Mouse (Mus musculus) adrenal gland, postnatal 10 days (tissue): ENCODE data around the gene 1190002N15Rik. TPM values are rescaled to one million over a fixed set of nuclear protein-coding genes. Genes with fewer than 3 reads are reported as not detected.

Experiments
- DNase-seq: peaks from one replicate; pipeline ENCODE4 v3.0.0; 2021; ENCODE audit warnings: mixed read lengths
- long read RNA-seq, 2 experiments: library from polyadenylated mRNA; stranded (forward); transcript quantifications; one replicate each; pipeline ENCODE4 v2.0.0; 2021
- total RNA-seq, 2 experiments: library from RNA; stranded (reverse); gene quantifications; 2 replicates each; pipeline ENCODE4 v1.2.3; 2021

1190002N15Rik gene
- total RNA-seq, result 10 to 100 TPM; 24.8 to 24.9 TPM
- long read RNA-seq, experiment 1, partial matches to known transcripts, result 0 of 5 reads
- long read RNA-seq, experiment 1, other reads (novel, unspliced or antisense), result 1 of 5 reads
- long read RNA-seq, experiment 2, partial matches to known transcripts, result 0 of 5 reads
- long read RNA-seq, experiment 2, other reads (novel, unspliced or antisense), result 1 of 5 reads

GRCm38 (mm10) chr9:94537970-94538822 lies at the start of gene 1190002N15Rik:
Gene 1190002N15Rik, minus strand, starts transcription at chr9:94538081.
- peak; percentile 97 for DNase-seq

GRCm38 (mm10) chr9:94582309-94582708 lies 44.4 kb upstream of the 1190002N15Rik start:
- DNase-seq, result no peak

- no peak for DNase-seq
Observed at GRCm38 (mm10) chr9:94581661-94582060, 43.8 kb upstream of the 1190002N15Rik start.

GRCm38 (mm10) chr9:94580071-94580737 lies 42.3 kb upstream of the 1190002N15Rik start:
- DNase-seq, result no peak

DNA sequence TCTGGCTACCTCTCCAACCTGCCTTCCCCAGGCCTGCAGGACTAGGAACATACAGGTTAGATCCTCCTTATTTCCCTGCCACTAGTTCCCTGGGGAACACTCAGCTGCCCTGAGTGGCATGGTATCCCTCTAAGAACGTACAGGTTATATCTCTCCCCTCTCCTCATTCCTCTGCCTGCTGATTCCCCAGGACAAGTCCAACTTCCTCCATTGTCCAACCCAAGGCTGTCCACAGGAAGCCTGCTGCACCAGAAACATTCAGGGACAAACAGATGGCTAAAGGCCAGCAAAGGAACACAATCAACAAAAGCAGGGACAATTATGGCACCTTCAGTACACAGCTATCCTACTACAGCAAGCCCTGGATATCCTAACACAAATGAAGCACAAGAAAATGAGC lies 33.9 kb upstream of the 1190002N15Rik start:
- no peak for DNase-seq

- no peak for DNase-seq
Observed at GRCm38 (mm10) chr9:94568386-94568785, 30.5 kb upstream of the 1190002N15Rik start.

- DNase-seq, result no peak
Observed at GRCm38 (mm10) chr9:94567722-94568314, 29.9 kb upstream of the 1190002N15Rik start.

GRCm38 (mm10) chr9:94556776-94557514 lies 19.1 kb upstream of the 1190002N15Rik start:
- DNase-seq, result no peak

DNA sequence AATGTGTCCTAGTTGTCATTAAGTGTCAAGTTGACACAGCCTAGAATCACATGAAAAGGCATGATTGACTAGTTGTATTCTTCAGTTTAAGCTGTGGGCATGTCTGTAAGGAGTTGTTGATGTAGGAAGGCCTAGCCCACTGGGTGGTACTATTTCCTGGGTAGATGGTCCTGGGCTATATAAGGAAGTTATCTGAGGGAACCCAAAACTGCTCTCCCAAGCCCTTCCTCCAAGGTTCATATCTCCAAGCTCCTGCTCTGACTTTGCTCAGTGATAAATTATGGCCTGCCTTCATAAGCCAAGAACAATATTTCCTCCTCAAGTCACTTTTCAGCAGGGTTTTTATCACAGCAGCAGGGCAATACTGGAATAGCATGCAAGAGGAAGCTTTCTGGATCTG lies 18.4 kb upstream of the 1190002N15Rik start:
- no peak for DNase-seq

DNA sequence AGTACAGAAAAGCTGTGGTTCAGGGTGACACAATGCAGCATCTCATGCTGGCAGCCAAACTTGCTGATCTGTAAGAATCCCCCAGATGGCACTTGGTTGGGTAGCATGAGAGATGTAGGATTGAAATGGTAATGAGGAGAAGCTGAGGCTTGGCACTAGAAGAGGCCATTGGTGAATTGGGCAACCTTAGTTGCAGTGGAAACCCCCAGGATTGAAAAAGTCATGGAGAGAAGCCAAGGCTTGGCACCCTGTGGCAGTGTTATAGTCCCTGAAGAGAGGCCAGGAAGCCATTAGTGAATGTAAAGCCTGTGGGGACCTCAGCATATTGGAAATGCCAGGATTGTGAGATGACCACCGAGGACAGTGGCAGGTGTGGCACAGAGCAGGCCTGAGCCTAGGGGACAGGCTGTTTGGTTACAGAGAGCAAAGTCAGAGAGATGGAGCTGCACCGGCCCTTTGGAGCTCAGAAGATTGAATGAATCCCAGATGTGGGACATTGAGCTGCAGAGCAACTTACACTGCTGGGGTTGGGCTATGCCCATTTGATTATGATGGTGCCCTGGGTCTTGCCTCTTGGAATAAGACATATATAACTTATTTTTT lies 12.7 kb upstream of the 1190002N15Rik start:
- DNase-seq, result no peak

GRCm38 (mm10) chr9:94543881-94544280 lies 6.0 kb upstream of the 1190002N15Rik start:
- DNase-seq, result no peak

DNA sequence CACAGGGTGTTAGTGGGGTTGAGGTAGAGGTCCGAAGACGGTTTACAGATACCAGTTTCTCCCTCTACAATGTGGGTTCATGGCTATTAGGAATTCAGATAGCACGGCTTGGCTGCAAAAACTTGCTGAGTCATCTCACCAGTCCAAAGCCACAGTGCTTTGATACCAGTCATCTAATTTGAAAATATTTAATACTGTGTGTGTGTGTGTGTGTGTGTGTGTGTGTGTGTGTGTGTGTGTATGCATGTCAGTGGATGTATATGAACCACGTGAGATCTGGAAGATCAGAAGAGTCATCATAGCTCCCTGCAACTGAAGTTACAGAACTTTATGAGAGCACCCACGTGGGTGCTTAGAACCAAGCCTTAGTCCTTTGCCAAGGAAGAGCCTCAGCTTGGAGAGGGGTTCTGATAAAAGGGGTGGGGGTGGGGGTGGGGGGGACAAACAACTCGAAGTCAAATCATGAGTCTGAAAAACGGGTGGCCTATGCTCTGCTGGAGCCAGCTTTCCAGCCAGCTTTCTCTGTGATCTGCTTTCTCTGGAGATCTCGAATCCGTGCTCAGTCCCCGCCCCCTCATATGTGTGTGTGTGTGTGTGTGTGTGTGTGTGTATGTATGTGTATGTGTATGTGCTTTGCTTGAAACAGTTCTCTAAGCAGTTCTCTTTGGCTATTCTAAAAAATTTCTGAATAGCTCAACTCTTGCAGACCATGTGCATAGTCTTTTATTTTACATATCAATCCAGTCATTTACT lies 2.6 kb upstream of the 1190002N15Rik start:
- no peak for DNase-seq

GRCm38 (mm10) chr9:94539346-94539865 lies 1.5 kb upstream of the 1190002N15Rik start:
- DNase-seq, result no peak

GRCm38 (mm10) chr9:94538823-94539143 lies 902 bp upstream of the 1190002N15Rik start:
- DNase-seq, result no peak

DNA sequence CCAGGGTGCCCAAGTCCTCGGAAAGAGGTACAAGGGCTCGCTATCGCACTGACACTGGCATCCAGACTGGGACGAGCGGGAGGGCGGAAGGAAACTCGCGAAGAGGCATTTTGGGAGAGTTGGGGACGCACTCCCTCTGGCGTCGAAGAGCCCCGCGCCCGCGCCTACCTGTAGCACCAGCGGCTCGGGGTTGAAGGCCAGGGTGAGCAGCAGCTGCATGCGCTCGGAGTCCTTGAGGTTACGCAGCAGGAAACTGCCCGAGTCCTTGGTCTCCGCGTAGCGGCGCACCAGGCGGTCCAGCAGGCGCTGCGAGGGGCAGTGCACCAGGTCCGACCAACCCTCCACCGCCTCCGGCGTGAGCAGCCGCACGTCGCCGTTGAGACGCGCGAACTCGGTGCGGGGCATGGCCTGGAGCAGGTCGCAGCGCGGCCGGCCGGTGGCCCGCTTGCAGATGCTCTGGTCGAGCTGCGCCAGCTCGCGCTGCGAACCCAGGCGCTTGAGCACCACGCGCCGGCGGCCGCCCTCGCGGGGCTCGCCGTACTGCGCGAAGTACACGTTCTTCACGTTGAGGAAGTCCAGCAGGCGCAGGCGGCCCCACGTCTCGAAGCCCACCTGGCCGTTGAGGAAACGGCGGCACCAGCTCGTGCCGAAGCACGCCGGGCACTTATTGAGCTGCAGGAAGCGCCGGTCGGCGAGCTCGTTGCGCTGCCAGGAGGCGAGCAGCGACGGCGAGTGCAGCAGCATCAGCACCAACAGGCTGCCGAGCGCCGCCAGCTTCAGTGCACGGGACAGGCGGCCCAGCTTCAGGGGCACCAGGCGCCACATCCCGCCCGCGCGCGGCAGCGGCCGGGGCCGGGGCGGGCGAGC lies 597 bp downstream of the 1190002N15Rik start:
- peak; percentile 78 for DNase-seq

- DNase-seq, result no peak
Observed at GRCm38 (mm10) chr9:94536261-94536905, 1.5 kb downstream of the 1190002N15Rik start.

- DNase-seq, result no peak
Observed at GRCm38 (mm10) chr9:94534795-94535194, 3.1 kb downstream of the 1190002N15Rik start.

- DNase-seq, result no peak
Observed at GRCm38 (mm10) chr9:94534226-94534625, 3.7 kb downstream of the 1190002N15Rik start.

GRCm38 (mm10) chr9:94533641-94534040 lies 4.2 kb downstream of the 1190002N15Rik start:
- peak; percentile 35 for DNase-seq
